Mouse (Mus musculus) bone marrow macrophage, adult 2 months (primary cell): ENCODE data around the gene Plcd1. TPM values are rescaled to one million over a fixed set of nuclear protein-coding genes. Genes with fewer than 3 reads are reported as not detected.

Experiments used
- H3K27ac ChIP-seq: 2 replicates; pipeline ENCODE4 v1.5.1; 2012; ENCODE audit warnings: low read depth, low read length; ENCODE audit not compliant: insufficient read depth
- H3K4me1 ChIP-seq: 2 replicates; pipeline ENCODE4 v1.6.1; 2012; ENCODE audit warnings: low read length; ENCODE audit not compliant: control insufficient read depth, insufficient read depth
- H3K4me3 ChIP-seq: 2 replicates; pipeline ENCODE4 v1.5.1; 2012; ENCODE audit warnings: mild to moderate bottlenecking, low read length, moderate library complexity; ENCODE audit not compliant: insufficient read depth
- CTCF ChIP-seq: IDR thresholded peaks from 2 replicates; pipeline ENCODE4 v1.5.1; 2012; ENCODE audit warnings: low read depth, mild to moderate bottlenecking, low read length, moderate library complexity
- POLR2A ChIP-seq: IDR thresholded peaks from 2 replicates; pipeline ENCODE4 v1.6.1; 2012; ENCODE audit warnings: mild to moderate bottlenecking, low read depth, low read length, borderline replicate concordance
- polyA plus RNA-seq: library from polyadenylated mRNA; stranded (reverse); fragments of >200 nt; gene quantifications from 2 replicates; pipeline ENCODE4 v1.2.4, GENCODE M21; 2012; ENCODE audit not compliant: missing spikeins, insufficient read depth, insufficient read length

Plcd1 gene
- polyA plus RNA-seq, 1 experiment, result 1.7 TPM

DNA sequence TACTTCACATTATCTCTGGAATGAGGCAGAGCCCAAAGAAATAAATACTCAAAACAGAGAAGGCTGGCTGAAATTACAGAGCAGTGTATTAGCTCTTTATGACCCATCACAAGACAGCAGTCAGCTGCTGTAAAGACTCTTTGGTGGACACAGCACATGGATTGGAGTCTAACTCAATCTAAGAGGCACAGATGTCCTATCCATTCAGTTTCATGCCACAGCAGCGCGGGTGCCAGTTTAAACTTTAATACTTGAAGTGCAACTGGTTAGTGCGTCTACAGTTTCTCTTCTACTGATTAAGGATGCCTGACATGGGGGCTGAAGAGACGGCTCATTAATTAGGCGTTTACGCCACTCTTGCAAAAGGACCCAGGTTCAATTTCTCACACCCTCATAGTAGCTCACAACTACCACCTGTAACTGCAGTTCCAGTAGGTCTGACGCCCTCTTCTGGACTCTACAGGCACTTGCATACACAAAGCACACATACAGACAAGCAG, 67.4 kb downstream of the Plcd1 start:
- TF ChIP-seq POLR2A (no peak), CTCF (no peak)

GRCm38 (mm10) chr9:119025263-119025662, 68.0 kb downstream of the Plcd1 start:
- no peak overlapping the region for H3K27ac ChIP-seq
- H3K4me1 ChIP-seq, result peaks cover 6% of the 10 kb centered on the region; the same call in 1 of the 2 replicates
- TF ChIP-seq POLR2A (no peak), CTCF (no peak)
- H3K4me3 ChIP-seq, result no peak overlapping the region

More for the DNA sequence above, 67.4 kb downstream of the Plcd1 start:
- Histone ChIP-seq H3K27ac (no peak overlapping the region), H3K4me3 (no peak overlapping the region), H3K4me1 (peaks cover 6% of the 10 kb centered on the region; the same call in 1 of the 2 replicates)

- no peak overlapping the region for H3K4me3 ChIP-seq
- H3K27ac ChIP-seq, result no peak overlapping the region
- no peaks in the 10 kb centered on the region for H3K4me1 ChIP-seq
- TF ChIP-seq CTCF (no peak), POLR2A (no peak)
Observed at GRCm38 (mm10) chr9:119021731-119022130, 71.6 kb downstream of the Plcd1 start.

Other genes with a start within 250 kb of the Plcd1 start
- 4.9 and 5.5 TPM in 2 replicates for gene Ctdspl, start 167.0 kb downstream of the Plcd1 start, polyA plus RNA-seq
- gene Vill, start 40.7 kb downstream of the Plcd1 start, polyA plus RNA-seq, result 40.4 and 43.1 TPM in 2 replicates
- not detected in 2 replicates for gene Dlec1, start 9.0 kb upstream of the Plcd1 start, polyA plus RNA-seq
- gene Acaa1b, start 63.6 kb upstream of the Plcd1 start, polyA plus RNA-seq, result not detected in 2 replicates
- gene Gm47289, start 65.7 kb upstream of the Plcd1 start, polyA plus RNA-seq, result not detected in 2 replicates
- not detected in 2 replicates for gene Slc22a13, start 115.6 kb upstream of the Plcd1 start, polyA plus RNA-seq
- gene Oxsr1, start 228.9 kb upstream of the Plcd1 start, polyA plus RNA-seq, result 27.8 and 29.2 TPM in 2 replicates
- 99.1 and 103 TPM in 2 replicates for gene Acaa1a, start 246.2 kb upstream of the Plcd1 start, polyA plus RNA-seq
- 83.8 and 93.5 TPM in 2 replicates for gene Myd88, start 247.9 kb upstream of the Plcd1 start, polyA plus RNA-seq